Mouse (Mus musculus) forebrain, embryonic 13.5 days (tissue): Measurements from ENCODE around the gene Cdadc1. TPM values are rescaled to one million over a fixed set of nuclear protein-coding genes. Genes with fewer than 3 reads are reported as not detected.
"Not testable (repeated sequence)": the region's sequence is repeated elsewhere in the genome, so short reads cannot be mapped to it uniquely, and the experiment has no call there.

Experiments
- ATAC-seq: fragments of 200-750 bp; cut with Nextera tagmentation; 2 replicates; pipeline ENCODE4 v1.8.0; 2017
- H3K27ac ChIP-seq: fragments of 300-500 bp; sonication (generic); 2 replicates; pipeline ENCODE4 v1.5.1; 2015; ENCODE audit warnings: inconsistent platforms, mild to moderate bottlenecking, moderate library complexity
- H3K27me3 ChIP-seq: fragments of 300-500 bp; sonication (generic); 2 replicates; pipeline ENCODE4 v1.6.1; 2015; ENCODE audit warnings: mild to moderate bottlenecking, inconsistent platforms
- H3K36me3 ChIP-seq: fragments of 300-500 bp; sonication (generic); 2 replicates; pipeline ENCODE4 v1.6.1; 2015; ENCODE audit warnings: mild to moderate bottlenecking, inconsistent platforms; ENCODE audit not compliant: poor library complexity, severe bottlenecking
- H3K4me1 ChIP-seq: fragments of 300-500 bp; sonication (generic); 2 replicates; pipeline ENCODE4 v1.6.1; 2015; ENCODE audit warnings: inconsistent platforms
- H3K4me2 ChIP-seq: fragments of 300-500 bp; sonication (generic); 2 replicates; pipeline ENCODE4 v1.6.1; 2015; ENCODE audit warnings: inconsistent platforms, mild to moderate bottlenecking, moderate library complexity
- H3K4me3 ChIP-seq: fragments of 300-500 bp; sonication (generic); 2 replicates; pipeline ENCODE4 v1.5.1; 2015; ENCODE audit warnings: mild to moderate bottlenecking, inconsistent platforms
- H3K9ac ChIP-seq: fragments of 300-500 bp; sonication (generic); 2 replicates; pipeline ENCODE4 v1.6.1; 2015; ENCODE audit warnings: mild to moderate bottlenecking, inconsistent platforms
- H3K9me3 ChIP-seq: fragments of 300-500 bp; sonication (generic); replicated peaks from 2 replicates; pipeline ENCODE4 v1.6.1; 2016; ENCODE audit warnings: inconsistent platforms
- WGBS: fragments of 180-500 bp; shearing (Covaris S2); methylation state at CpG from one replicate; pipeline ENCODE4 v1.1.7; 2015; 5-methylcytosine and 5-hydroxymethylcytosine counted together
- polyA plus RNA-seq: library from polyadenylated mRNA; unstranded; fragments of >200 nt; fragmentation: Nextera tagmentation; extraction: Ambion mirVana; gene quantifications from 2 replicates; pipeline ENCODE4 v1.2.1, GENCODE M21; 2015

Cdadc1 gene
- polyA plus RNA-seq, 1 experiment from 2014 or later = 32.4 TPM

DNA sequence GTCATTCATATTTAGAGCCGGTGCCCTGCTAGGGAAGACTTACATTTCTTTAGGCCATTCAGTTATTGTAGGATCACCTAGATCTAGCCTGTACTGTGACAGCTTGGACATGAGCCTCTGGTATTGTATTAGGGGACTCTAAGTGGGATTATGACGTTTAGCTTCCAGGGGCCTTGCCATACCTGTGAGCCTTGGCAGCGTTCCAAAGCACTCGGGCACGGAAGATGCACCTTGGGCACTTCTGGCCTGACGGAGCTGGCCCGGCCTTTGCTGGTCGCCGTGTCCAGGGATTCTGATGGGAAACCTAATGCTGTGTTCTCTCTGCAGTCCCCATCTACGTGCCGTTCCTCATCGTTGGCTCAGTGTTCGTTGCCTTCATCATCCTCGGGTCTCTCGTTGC lies 31.5 kb upstream of the Cdadc1 start:
- ATAC-seq = no peak
- 73% methylated on average over 15 of the region's 15 CpGs for WGBS
- H3K36me3 ChIP-seq = peaks cover 38% of the 10 kb centered on the region
- H3K4me2 ChIP-seq = peak overlapping the region; percentile 77
- H3K27me3 ChIP-seq = no peaks in the 10 kb centered on the region
- H3K4me1 ChIP-seq = peaks cover 49% of the 10 kb centered on the region
- H3K27ac ChIP-seq = no peak overlapping the region
- H3K9me3 ChIP-seq = no peaks in the 10 kb centered on the region
- 0 out of 2 replicates have a peak overlapping the region, but pooled peaks have one; percentile 27 for H3K9ac ChIP-seq
- peak overlapping the region; percentile 84 for H3K4me3 ChIP-seq

GRCm38 (mm10) chr14:59627823-59628222 lies 30.1 kb upstream of the Cdadc1 start:
- peaks cover 33% of the 10 kb centered on the region for H3K36me3 ChIP-seq
- H3K9ac ChIP-seq = peak overlapping the region; percentile 93
- H3K4me1 ChIP-seq = peaks cover 49% of the 10 kb centered on the region
- peak overlapping the region; percentile 92 for H3K27ac ChIP-seq
- peak; percentile 61 for ATAC-seq
- H3K4me3 ChIP-seq = peak overlapping the region; percentile 84
- WGBS = 4% methylated on average over 7 of the region's 7 CpGs
- peak overlapping the region; percentile 77 for H3K4me2 ChIP-seq
- no peaks in the 10 kb centered on the region for H3K9me3 ChIP-seq
- H3K27me3 ChIP-seq = peaks cover 7% of the 10 kb centered on the region; the same call in 1 of the 2 replicates

- H3K27ac ChIP-seq = peak overlapping the region; percentile 92
- WGBS = 4% methylated on average over 9 of the region's 9 CpGs
- H3K9me3 ChIP-seq = no peaks in the 10 kb centered on the region
- H3K9ac ChIP-seq = peak overlapping the region; percentile 93
- peak overlapping the region; percentile 77 for H3K4me2 ChIP-seq
- peak; percentile 36 for ATAC-seq
- H3K4me3 ChIP-seq = peak overlapping the region; percentile 84
- peaks cover 7% of the 10 kb centered on the region; the same call in 1 of the 2 replicates for H3K27me3 ChIP-seq
- peaks cover 26% of the 10 kb centered on the region for H3K36me3 ChIP-seq
- H3K4me1 ChIP-seq = peaks cover 49% of the 10 kb centered on the region
These were observed 29.5 kb upstream of the Cdadc1 start for GRCm38 (mm10) chr14:59627142-59627680.

- ATAC-seq = no peak
- peak overlapping the region; percentile 93 for H3K9ac ChIP-seq
- peak overlapping the region; percentile 77 for H3K4me2 ChIP-seq
- H3K36me3 ChIP-seq = peaks cover 21% of the 10 kb centered on the region
- peak overlapping the region; percentile 92 for H3K27ac ChIP-seq
- WGBS = 4% methylated on average over 8 of the region's 8 CpGs
- H3K9me3 ChIP-seq = no peaks in the 10 kb centered on the region
- peaks cover 49% of the 10 kb centered on the region for H3K4me1 ChIP-seq
- H3K4me3 ChIP-seq = peak overlapping the region; percentile 84
- peaks cover 7% of the 10 kb centered on the region; the same call in 1 of the 2 replicates for H3K27me3 ChIP-seq
These were observed 29.0 kb upstream of the Cdadc1 start for GRCm38 (mm10) chr14:59626711-59627110.

GRCm38 (mm10) chr14:59625806-59626364 lies 28.1 kb upstream of the Cdadc1 start:
- H3K4me3 ChIP-seq = peak overlapping the region; percentile 84
- peak overlapping the region; percentile 77 for H3K4me2 ChIP-seq
- peaks cover 49% of the 10 kb centered on the region for H3K4me1 ChIP-seq
- H3K36me3 ChIP-seq = peaks cover 15% of the 10 kb centered on the region
- peak overlapping the region; percentile 93 for H3K9ac ChIP-seq
- H3K9me3 ChIP-seq = no peaks in the 10 kb centered on the region
- ATAC-seq = peak; percentile 65
- H3K27me3 ChIP-seq = peaks cover 7% of the 10 kb centered on the region; the same call in 1 of the 2 replicates
- WGBS = under 1% methylated on average over 50 of the region's 51 CpGs
- peak overlapping the region; percentile 92 for H3K27ac ChIP-seq

DNA sequence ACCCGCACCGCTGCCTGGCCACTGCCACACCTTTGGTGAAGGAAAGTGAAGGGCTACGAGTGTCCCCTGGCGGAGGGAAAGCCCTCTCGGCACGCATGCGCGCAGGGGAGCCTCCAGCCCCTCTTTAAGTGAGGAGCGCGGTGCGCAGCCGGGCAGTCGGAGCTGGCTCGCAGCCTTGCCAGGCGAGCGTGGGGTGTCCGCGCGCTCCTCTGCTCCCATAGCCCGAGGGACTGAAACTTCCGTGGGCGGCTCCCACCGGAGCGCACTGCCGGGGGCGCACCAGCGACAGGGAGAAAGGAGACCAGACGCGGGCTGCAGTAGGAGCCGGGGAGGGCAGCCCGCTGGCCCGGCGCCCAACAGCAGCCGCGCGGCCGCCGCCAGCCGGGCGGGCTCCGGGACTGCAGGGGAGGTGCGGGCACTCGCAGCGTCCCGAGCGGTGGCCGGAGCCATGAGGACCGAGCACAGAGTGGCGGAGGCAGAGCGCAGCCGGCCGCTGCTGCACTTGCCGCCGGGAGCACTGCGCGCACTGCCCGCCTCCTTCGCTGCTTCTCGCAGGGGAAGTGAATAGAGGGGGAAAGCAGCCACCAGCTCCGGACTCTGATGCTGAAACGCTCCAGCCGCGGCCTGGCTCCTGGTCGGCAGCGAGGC lies 27.5 kb upstream of the Cdadc1 start, which contains the start of gene Shisa2:
Shisa2 (plus strand) TSS at position 151 of the 648 bp plus-strand sequence.
- WGBS = under 1% methylated on average over 57 of the region's 65 CpGs
- Histone ChIP-seq H3K9me3 (no peaks in the 10 kb centered on the region), H3K27ac (peak within 1 kb of the TSS; percentile 92), H3K4me1 (peaks cover 48% of the 10 kb centered on the region), H3K27me3 (peaks cover 7% of the 10 kb centered on the region; the same call in 1 of the 2 replicates), H3K4me3 (peak within 1 kb of the TSS; percentile 84), H3K36me3 (peaks cover 9% of the 10 kb centered on the region), H3K9ac (peak within 1 kb of the TSS; percentile 93), H3K4me2 (peak within 1 kb of the TSS; percentile 77)
- peak; percentile 85 for ATAC-seq

DNA sequence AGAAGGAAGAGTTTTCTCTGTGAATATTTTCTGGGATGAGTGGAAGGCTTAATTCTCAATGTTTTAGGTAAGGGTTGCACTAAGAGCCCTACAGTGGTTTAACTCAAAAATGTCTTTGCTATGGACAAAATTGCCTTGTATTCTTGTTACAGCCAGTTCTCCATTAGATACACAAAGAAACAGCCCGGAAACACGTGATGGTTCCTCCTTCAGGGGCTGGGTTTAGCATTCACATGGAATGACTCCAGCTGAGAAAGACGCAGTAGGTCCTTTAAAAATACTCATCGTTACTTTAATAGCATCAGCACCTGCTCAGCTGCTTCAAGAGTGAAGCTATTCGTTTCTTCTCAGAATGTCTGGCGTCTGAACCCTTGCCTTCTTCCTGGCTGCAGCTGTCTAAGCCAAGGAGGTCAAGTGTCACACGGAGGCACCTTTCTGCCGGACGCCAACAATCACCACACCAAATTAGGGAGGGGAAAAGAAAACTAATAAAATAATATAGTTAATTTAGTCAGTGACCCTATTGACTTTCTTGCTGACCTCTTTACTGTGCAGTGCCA lies 26.6 kb upstream of the Cdadc1 start:
- Histone ChIP-seq H3K27ac (no peak overlapping the region), H3K9ac (no peak overlapping the region), H3K27me3 (peaks cover 7% of the 10 kb centered on the region; the same call in 1 of the 2 replicates), H3K9me3 (no peaks in the 10 kb centered on the region), H3K36me3 (no peaks in the 10 kb centered on the region), H3K4me1 (peaks cover 39% of the 10 kb centered on the region), H3K4me3 (peak overlapping the region; percentile 84; the same call in 1 of the 2 replicates), H3K4me2 (peak overlapping the region; percentile 77)
- ATAC-seq = no peak
- 22% methylated on average over 9 of the region's 9 CpGs for WGBS

- peaks cover 4% of the 10 kb centered on the region for H3K27me3 ChIP-seq
- no peak overlapping the region for H3K4me3 ChIP-seq
- H3K9ac ChIP-seq = no peak overlapping the region
- H3K36me3 ChIP-seq = no peaks in the 10 kb centered on the region
- WGBS = 27% methylated on average over 7 of the region's 7 CpGs
- H3K27ac ChIP-seq = no peak overlapping the region
- ATAC-seq = no peak
- H3K9me3 ChIP-seq = no peaks in the 10 kb centered on the region
- H3K4me2 ChIP-seq = no peak overlapping the region
- peaks cover 4% of the 10 kb centered on the region; the same call in 1 of the 2 replicates for H3K4me1 ChIP-seq
These were observed 19.0 kb upstream of the Cdadc1 start for GRCm38 (mm10) chr14:59616802-59617201.

GRCm38 (mm10) chr14:59614149-59614548 lies 16.4 kb upstream of the Cdadc1 start:
- H3K36me3 ChIP-seq, H3K9ac ChIP-seq, H3K27ac ChIP-seq, ATAC-seq, H3K4me1 ChIP-seq, H3K9me3 ChIP-seq, H3K27me3 ChIP-seq, H3K4me3 ChIP-seq, H3K4me2 ChIP-seq: not testable (repeated sequence)
- 82% methylated on average over 3 of the region's 3 CpGs for WGBS

DNA sequence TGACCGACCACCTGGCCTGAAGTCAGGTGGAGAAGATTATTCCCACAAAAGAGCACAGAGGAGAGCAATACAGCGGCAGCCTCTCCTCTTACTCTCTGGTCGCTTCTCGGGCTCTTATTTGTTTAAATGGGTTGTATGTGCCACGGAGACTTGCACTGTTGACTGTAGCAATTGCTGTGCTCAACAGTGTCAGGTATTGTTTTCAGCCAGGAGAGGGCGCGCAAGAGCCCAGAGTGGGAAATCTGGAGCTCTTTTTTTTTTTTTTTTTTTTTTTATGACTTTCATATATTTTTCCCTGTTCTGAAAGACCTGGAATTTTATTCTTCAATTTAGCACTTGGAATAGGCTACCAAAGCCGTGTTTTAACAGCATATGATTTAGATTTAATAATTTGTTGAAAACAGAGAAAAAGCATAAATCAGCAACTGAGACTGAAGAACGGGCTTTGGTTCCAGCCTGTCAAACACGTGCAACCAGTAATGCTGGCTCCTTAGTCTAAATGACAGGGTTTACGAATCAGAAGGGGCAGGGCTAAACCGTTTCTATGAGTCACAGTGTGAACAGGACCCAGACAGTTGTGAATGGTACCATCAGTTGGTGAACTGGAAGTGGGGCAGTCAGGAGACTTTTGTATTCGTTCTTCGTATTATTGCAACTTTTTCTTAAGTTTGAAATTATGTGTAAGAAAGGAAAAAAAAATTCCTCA lies 15.3 kb upstream of the Cdadc1 start:
- no peak overlapping the region for H3K4me3 ChIP-seq
- WGBS = 47% methylated on average over 14 of the region's 14 CpGs
- H3K27ac ChIP-seq = no peak overlapping the region
- H3K27me3 ChIP-seq = peaks cover 4% of the 10 kb centered on the region
- H3K9me3 ChIP-seq = no peaks in the 10 kb centered on the region
- H3K9ac ChIP-seq = no peak overlapping the region
- H3K4me2 ChIP-seq = no peak overlapping the region
- H3K36me3 ChIP-seq = no peaks in the 10 kb centered on the region
- H3K4me1 ChIP-seq = peaks cover 4% of the 10 kb centered on the region; the same call in 1 of the 2 replicates
- peak; percentile 62; the same call in 1 of the 2 replicates for ATAC-seq

DNA sequence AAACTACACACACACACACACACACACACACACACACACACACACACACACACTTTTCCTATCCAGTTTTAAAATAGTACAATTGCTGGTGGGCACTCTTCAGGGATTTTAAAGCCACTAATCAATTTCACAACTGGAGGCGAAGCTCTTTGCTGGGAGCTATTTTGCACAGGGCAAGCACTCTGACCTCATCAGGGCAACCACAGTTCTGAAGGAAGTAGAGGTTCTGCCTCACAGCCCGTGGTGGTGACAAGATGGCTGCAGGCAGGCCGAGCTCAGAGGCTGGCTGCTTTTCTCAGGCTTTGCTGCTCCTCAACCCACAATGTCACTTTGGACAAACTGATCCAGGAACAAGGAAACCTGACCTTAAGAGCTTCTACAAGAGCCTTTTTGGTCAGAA lies 9.3 kb upstream of the Cdadc1 start:
- Histone ChIP-seq H3K27me3 (peaks cover 7% of the 10 kb centered on the region; the same call in 1 of the 2 replicates), H3K27ac (no peak overlapping the region), H3K9ac (no peak overlapping the region), H3K9me3 (no peaks in the 10 kb centered on the region), H3K4me2 (no peak overlapping the region), H3K4me3 (no peak overlapping the region), H3K4me1 (no peaks in the 10 kb centered on the region), H3K36me3 (no peaks in the 10 kb centered on the region)
- ATAC-seq = no peak
- 65% methylated on average over 3 of the region's 3 CpGs for WGBS
